Mouse (Mus musculus) layer of hippocampus, postnatal 14 days (tissue): ENCODE measurements at regions not wholly inside any gene's neighbourhood (a gene's known extent, or its start where the extent isn't known, plus 50 kb on each side); places are given as distances from the start of the nearest gene placed in this dataset.
"Not testable (repeated sequence)": the region's sequence is repeated elsewhere in the genome, so short reads cannot be mapped to it uniquely, and the experiment has no call there.

ENCODE experiments used
- DNase-seq, 2 experiments: peaks; one replicate each; pipeline ENCODE4 v3.0.0; 2021 to 2022; ENCODE audit warnings: low spot score in 2 of 2, mixed read lengths in 1 of 2

DNA sequence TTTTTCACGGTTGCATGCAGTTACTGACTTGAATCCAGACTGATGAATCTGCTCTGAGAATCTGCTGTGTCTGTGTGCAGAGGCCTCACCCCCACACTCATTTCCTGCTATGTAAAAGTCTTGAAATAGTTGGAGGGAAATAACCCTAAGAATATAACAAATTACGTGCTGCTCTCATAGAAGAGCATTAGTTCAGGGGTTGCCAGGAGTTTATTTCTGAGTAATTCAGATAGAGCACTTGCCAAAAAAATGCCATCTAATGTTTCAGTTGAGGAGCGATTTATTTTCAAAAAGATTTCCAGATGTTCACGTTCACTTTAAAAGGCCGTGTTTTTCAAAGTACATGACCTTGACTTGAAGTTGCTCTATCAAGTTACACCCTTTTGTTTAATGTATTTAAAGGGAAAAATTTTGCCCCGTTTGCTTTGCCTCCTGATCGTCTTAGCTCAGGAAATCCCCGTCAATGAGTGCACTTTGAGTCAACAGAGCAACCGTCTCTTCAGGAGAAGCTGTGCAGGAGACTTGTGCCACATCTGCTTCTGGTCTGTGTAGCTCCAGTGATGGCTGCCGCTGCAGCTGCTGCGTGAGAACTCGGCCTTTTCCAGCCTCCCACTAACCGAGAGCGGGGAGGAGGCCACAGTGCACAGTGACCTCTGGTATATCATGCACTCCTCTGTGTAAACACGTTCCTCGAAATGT, 50.9 kb upstream of the Sec61g start:
- DNase-seq: no peak

DNA sequence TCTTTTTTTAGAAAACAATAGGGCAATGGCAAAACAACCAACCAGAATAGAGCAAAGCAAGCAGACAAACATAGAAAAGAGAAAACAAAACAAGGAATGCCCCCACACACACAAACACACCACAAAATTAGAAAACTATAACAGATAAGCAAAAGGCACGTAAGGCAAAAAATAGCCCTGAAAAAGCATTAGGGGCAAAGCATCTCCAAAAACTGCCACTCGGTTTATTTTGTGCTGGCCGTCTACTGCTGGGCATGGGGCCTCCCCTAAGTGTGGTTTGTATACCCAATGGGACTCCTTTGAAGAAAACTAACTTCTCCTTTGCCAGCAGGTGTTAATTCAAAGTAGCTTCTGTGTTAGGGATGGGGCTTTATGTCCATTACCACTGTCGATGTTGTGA, 53.4 kb upstream of the Sec61g start:
- DNase-seq: no peak

DNA sequence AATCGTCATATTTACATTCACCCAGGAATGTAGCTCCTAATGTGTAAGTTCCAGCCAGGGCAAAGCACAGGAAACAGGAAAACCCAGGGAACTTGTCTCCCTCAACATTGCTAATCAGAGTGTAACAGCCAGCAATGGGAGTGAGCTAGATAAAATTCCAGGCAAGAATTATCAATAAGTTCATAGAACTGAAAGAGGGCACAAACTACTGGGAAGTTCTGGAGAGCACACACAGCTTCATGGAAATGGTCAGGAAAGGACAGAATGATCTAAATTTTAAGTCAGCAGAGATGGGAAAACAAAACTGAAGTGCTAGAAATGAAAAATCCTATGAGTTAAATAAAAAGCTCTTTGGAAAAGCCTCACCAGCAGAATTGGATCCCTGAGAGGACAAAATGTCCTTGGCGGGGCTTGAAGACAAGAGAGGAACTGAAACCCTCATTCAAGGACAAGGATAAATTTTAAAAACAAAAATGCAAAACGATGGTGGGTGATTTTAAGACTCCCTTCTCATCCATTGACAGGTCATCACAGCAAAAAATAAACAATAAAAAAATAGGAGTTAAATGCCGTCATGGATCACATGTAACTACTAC, 80.9 kb upstream of the Sec61g start:
- DNase-seq: no peak

DNA sequence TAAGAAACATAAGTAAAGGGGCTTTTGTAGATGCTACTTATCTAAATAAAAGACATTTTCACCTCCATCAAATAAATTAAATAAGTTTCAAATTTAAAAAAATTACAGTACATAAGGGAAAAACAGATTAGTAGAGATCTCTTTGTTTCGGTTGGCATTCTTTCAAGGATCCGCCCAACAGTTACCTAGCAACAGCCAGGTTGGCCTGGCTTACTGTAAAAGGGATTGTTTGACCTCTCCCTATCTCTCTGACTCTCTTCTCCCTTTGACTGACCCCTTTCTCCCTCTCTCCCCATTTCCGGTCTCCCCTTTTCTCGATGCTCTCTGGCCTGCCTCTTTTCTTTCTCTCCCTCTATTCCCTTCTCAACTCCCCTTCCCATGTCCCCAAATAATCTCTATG, 82.3 kb upstream of the Sec61g start:
- DNase-seq: no peak

DNA sequence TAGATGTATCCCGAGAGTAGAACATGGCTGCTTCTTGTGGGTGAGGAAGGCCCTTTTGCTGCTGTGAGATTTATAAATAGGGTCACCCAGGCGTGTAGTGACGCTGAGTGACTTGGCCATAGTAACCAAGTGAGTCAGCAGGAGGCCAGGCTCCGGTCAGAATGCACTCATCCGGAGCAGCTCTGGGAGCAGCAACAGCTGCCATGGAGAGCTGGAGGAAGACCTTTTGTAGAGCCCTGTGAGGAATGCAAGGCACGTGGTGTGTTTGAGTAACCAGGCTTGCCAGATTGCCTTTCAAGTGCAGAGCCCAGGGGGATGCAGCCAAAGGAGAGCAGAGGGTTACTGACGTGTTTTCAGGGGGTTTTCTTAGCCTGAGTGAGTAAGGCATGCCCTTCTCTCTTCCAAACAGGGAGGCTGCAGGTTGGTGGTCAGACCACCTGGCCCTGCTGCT, 83.2 kb upstream of the Sec61g start:
- peak; percentile 29 to 72 for DNase-seq

DNA sequence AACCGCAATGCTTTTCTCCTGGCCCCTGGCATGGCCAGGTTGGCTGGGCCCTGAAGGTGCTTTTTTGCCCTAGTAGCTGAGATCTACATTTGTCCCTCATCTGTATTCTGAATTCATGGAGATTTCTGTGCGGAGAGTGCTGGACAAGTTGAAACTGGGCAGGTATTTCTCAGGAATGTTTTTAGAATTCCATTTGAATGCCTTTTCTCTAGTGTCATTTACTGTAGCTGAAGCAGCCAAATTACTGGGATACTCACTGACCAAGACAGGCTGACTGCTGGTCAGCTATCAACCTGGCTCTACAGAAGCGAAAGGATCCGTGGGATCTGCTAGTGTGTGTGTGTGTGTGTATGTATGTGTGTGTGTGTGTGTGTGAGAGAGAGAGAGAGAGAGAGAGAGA, 83.7 kb upstream of the Sec61g start:
- no peak for DNase-seq

DNA sequence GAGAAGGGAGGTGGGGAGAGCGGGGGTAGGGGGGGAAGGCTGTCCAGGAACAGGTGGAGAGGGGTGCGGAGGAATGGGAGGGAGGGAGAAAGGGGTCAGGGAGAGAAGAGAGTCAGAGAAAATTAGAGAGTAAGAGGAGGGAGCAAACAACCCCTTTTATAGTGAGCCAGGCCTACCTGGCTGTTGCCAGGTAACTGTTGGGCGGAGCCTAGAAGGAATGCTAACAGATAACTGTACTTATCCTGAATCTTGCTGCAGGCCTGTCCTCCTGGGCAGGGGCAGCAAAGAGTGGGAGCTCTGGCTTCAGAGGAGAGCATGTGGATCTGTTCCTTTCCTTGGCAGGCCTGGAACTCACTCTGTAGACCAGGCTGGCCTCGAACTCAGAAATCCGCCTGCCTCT, 84.5 kb upstream of the Sec61g start:
- DNase-seq: no peak

DNA sequence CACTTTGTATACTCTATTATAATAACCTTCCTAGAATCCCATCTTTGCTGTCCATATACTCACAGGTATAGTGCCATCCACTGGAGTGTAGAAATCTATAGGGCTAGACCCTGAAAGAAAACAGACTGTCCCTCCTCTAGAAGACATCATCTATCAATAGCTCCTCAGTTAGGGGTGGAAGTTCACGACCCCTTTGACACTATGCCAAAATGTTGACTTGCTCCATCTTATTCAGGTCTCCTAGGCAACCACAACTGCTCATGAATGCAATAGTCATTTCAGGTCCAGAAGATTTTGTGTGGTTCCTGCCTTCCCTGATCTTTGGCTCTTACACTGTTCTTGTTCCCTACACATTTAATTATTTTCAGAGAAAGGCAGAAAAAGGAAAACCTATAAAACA, 86.5 kb upstream of the Sec61g start:
- DNase-seq: no peak

DNA sequence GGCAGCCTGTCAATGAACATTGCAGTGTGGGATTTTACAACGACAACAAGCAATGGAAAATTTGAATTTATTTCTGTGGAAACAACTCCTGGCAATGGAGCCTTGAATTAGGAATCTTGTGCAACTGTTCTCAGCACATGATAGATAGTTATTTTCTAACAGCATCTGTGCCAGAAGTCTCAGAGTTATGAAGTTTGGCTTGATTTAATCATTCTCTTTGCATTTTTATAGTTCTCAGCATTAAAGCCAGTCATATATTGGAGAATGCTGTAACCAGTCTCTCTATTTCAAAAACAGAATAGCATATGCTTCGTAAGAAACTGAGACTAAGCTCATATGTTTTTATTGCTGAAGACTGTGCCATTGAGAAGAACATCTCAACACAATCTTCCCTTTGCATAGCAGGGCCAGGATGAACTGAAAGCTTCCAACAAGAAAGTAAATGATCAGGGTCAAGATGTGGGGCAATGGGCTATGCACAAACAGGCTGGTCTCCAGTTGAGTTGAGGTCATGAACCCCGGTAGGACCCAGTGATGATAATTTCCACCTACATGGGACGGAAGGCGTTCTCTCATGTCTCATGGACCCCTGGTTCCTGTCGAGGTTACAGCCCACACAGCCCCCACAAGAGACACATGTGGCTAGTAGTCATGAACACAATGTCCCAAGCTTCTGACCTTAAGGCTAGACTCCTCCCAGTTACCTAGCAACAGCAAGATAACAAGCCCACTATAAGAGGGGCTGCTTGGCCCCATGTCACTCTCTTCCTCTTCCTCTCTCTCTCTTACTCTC, 89.0 kb upstream of the Sec61g start:
- DNase-seq: peak in 1 of 2 experiments; percentile 30

DNA sequence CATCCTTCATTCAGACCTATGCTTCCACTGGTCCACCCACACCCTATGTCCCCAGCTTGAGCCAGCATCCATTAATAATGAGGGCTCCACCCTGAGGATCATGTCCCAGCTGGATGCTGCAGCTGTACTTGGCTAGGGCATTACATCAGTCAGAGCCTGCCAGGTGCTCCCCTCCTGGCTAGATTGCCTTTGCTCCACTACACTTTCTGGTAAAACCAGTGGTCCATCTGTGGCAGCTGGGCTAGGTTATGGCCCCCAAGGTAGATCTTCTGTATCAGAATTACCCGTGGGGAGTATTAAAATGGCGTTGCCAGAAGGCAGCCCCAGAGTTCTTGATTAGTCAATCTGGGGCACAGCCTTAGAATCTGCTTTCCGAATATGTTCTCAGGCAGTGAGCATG, 94.7 kb upstream of the Sec61g start:
- no peak for DNase-seq

DNA sequence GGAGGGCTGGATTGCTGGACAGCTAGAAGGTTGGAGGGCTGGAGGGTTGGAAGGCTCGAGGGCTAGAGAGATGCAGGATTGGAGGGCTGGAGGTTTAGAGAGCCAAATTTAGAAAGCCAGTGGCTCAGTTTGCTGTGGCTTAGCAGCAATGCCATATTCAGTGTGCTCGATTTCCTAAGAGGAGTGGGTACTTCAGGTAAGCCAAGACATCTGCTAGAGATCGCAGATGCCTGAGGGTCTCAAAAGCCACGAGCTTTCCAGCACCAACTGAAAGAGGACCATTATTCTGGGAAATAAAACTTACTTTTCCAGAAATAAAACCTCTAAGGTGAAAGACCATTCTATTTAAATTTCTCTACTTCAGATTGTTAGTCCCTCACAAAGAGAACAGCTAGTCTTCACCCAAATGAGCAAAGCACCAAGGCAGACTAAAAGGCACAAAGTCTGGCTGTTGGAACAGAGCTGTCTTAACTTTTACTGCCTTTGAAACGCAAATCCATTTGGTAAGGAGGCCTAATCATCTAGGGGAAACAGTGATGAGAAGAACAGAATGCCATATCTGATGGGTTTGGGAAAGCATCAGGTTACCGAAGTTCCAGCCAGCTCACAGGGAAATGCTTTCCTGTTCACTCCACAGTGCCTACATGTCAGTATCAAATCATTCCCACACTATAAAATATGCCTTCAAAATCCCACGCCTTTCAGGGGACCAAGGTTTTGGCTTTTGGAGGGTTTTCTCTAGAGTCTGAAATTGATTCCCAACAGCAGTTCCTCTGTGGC, 98.3 kb upstream of the Sec61g start:
- DNase-seq: no peak

DNA sequence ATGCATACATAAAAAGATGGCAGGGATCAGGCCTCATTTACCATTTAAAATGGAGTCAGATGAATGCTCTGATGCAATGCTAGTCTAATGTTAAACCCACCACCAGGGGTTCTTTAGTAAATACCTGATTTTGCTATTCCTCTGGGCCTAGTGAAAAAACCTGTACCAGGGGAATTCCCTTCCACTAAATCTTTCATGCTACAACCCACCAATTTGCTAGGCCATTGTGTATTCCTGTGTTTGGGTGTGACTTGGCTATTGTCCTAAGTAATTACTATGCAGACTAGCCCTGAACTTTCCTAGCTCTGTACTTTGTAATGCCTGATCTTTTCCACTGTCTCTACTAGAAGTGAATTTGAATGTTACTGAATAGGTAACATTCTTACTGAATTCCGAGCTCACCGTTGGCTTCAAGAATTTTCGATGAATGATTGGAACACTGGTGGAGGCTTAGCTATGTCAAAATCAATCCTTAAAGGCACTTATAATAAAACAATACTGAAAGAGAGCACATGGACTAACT, 99.7 kb upstream of the Sec61g start:
- DNase-seq: not testable (repeated sequence)

DNA sequence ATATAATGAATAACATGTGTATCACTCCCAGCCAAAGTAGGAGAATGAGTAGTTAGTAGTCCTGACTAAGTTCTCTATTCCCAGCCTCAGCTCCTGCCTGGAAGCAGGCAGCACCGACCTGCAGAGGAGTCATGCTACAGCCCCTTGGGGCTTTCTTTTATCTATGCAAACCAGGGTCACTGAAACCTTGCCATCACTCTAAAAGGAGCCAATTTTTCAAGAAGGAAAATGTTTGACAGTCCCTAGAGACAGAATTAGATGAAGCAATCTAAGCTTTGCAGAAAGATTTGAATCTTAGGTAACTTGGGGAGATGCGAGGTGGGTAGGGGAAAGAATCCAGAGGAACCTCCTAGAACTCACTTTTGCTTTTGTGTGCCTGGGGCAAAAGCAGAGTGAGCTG, 103.5 kb upstream of the Sec61g start:
- DNase-seq: no peak

DNA sequence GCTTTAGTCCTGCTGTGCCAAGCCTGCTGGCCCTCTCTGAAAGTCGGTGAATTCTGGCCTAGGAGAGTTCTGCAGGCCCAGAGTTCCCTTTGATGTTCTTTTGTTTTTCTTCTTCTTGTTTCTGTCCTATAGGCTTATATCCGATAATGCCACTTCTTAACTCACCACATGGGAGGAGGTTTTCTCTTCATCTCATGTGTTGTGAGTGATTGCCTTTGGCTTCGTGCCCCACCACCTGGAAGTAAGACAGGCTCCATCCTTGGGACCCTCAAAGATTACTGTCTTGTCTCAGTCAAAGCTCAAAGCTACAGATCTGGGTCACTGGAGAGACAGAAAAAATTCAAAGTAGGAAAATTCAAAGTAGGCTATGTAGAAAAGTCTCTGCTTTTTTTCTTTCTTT, 104.2 kb upstream of the Sec61g start:
- DNase-seq: no peak

DNA sequence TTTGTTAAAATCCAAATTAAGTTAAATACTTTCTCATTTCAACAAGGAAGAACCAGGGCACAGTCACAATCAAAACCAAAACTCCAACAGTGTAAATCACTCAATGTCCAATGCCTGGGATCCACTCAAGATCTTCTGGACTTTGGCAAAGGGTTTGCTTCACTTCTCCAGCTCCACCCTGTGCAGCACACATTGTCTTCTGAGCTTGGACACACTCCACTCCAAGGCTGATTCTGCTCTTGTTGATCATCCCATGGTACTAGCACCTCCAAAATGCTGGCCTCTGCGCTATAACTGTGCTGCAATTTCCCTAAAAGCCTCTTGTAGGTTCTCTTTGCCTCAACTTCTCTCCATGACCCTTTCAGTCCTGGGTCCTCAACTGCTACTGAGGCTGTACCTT, 111.5 kb upstream of the Sec61g start:
- DNase-seq: no peak

DNA sequence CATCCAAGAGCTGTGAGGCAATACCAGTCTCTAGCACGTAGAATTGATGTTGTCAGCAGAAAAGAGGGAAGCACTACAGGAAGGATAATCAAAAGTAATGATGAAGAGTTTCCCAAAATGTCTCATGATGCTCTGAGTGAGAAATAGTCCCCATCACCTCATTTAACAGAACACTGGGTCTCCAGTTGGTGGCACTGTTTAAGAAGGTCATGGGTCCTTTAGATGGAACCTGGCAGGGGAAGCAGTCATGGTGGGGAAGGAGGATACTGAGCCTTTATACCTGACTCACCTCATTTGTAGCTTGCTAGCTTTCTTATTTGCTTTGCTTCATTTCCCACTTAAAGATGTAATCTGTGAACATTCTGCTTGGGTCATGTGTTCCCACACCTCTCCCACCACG, 115.4 kb upstream of the Sec61g start:
- DNase-seq: no peak

DNA sequence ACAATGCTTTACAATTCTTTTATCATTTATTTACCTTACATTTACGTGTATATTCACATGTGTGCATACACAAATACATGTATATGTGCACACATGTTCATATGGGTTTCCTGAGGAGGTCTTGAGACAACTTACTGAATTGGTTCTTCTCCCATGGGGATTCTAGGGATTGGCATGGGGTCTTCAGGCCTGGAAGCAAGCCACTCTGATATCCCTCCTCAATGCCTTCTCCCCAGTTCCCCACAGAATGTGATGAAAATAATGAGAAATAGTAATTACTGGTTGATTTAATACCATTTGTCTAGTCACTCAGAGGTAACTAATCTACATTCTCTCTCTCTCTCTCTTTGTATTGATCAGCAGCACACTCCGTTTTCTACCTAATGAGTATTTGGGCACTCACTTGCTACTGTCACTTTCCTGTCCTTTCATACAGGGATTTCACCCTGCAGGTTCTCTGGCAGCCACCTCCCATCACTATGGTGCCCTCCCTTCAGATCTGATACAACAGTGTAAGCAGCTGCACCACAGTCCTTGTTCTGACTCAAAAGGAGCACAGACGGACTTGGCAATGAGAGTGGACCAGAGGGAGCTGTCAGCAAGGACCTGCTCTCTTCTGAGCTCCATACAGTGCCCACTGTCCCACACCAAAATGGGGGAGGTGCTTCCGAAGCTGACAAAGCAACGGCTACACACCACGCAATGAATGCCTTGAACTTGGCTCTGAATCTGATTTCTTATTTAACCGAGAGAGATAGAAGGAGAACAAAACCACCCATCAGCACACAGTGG, 119.2 kb upstream of the Sec61g start:
- DNase-seq: peak; percentile 9 to 18

DNA sequence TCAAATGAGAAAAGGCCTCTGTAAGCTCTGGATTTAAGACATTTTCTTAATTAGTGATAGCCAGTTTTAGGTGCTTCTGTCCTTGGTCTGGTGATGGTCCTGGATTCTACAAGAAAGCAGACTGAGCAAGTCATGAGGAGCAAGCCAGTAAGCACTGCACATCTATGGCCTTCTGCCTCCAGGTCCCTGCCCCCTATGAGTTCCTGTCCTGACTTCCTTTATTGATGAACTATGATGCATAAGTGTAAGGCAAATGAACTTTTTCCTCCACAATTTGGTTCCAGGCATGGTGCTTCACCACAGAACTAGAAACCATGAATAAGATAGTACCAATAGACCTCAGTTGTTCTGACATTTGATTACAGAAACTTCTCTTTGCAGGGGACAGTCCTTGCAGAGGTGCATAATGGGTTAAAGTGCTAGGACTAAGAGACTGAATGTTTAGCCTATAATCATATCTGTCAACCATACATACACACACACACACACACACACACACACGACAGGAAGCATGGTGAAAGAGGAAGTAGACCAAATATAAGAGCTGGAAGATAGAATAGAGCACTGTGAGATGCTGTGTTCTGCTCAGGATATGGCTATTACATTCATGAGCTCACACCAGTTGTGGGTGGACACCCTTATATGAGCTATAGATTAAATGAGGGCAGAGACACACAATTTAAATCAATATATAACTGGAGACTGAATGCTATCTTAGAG, 121.3 kb upstream of the Sec61g start:
- DNase-seq: no peak

DNA sequence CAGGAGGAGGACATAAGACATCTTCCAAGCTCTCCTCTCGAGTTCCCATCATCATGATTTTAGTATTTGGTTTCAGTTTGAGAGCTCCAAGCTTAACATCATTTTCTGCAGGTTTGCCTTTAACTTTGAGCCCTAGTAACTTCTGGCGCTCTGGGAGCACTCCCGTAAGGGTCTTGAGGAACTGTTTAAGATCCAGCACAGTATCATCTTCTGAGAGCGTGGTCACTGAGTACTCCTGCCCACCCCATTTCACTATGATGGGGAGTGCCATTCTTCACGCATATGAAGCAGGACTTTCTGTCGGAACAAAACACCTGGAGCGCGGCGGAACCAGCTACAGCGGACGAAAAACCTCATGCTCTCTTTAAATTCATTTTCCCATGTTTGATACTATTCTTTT, 116.2 kb upstream of the Egfr start:
- DNase-seq: not testable (repeated sequence)

DNA sequence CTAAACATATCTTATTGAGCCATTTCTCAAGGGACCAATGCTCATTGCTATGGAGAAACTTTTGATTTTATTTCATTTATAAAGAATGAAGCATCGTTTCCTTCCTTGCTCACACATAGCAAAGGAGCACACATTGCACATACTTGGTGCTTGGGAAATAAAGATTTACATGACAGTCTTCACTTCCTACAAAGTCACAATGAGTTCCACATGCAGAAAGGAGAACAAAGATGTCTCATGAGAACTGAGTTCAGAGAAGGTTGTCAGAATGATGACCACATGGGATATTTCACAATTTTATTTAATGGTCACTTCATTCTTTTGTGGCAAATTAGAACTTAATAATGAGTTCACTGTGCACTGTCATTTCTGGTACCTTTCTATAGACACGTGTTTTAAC, 114.3 kb upstream of the Egfr start:
- DNase-seq: no peak
